Mouse (Mus musculus) layer of hippocampus, adult 18-20 months (tissue): ENCODE measurements around the gene Slc6a8. TPM values are rescaled to one million over a fixed set of nuclear protein-coding genes. Genes with fewer than 3 reads are reported as not detected.

Experiments
- DNase-seq, 2 experiments: peaks; one replicate each; pipeline ENCODE4 v3.0.0; 2022; ENCODE audit warnings: low spot score in 2 of 2
- long read RNA-seq: library from polyadenylated mRNA; stranded (forward); transcript quantifications from one replicate; pipeline ENCODE4 v2.0.0, GENCODE M21; 2021
- total RNA-seq, 2 experiments: library from RNA; stranded (reverse); gene quantifications; 2 replicates each; pipeline ENCODE4 v1.2.3; 2021

Slc6a8 gene
- 100 to 1,000 TPM in 1 of 2 experiments, 10 to 100 TPM in 1; 89.6 to 102 TPM for total RNA-seq
- long read RNA-seq, transcript Slc6a8-203 (13 exons, 3,314 nt), result major isoform, 13 of 23 reads
- long read RNA-seq, partial matches to known transcripts, result 5 of 23 reads
- long read RNA-seq, other reads (novel, unspliced or antisense), result 5 of 23 reads

DNA sequence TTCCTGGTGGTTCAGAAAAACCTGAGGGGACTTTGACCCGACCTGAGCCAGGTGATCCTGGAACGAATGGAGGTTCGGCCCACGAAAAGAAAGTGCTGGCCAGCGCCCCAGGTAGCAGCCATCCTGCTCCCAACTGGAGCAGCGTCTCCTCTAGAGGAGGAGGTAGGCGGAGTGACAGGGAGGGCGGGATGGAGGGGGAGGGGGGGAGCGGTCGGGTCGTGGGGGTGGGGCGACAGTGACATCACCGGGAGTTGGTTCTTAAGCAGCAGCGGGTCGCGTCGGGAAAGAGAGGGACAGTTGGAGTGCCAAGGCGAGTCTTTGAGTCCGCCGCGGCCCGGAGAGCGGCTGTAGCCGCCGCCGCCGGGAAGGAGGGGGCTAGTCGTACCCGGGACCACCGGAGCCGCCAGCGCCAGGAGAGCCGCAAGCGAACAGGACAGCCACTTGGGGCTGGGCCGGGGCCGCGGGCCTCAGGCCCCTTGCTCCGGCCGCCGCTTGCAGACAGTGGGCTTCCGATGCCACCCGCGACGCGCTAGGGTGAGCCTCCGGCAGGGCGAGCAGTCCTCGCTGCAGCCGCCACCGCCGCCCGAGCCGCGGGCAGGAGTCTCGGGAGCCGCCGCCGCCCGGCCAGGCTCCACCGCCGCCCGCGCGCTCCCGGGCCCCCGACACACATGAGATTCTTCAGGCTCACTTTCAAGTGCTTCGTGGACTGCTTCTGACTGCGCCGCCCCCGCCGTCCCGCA, at the start of gene Slc6a8:
Gene Slc6a8 (plus strand): TSS at position 272 of the 740 bp plus-strand sequence.
- peak; percentile 22 to 60 for DNase-seq

DNA sequence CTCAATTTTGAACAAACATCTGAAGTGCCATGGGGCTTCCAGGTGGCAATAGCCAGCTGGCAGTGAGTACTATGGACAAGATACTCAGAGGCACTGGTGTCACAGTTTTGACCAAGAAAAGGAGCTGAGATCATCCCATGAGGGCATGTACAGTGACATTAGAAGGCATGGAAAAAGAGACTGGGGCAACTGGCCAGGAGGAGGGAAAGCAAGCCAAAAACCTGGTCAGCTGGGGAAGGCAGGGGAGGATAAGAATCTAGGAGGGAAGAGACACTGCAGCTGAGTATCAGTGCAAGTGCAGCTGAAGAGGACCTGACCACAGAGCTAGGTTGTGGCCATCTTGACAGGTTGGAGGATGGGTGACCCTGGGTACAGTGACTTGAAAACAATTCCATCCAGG, 46.0 kb upstream of the Slc6a8 start:
- DNase-seq, result no peak

- DNase-seq, result no peak
Observed at GRCm38 (mm10) chrX:73635425-73635824, 37.5 kb upstream of the Slc6a8 start.

GRCm38 (mm10) chrX:73637415-73637814, 35.5 kb upstream of the Slc6a8 start:
- DNase-seq, result no peak

- no peak for DNase-seq
Observed at GRCm38 (mm10) chrX:73639255-73639675, 33.7 kb upstream of the Slc6a8 start, which contains the start of gene Dusp9. TSS of gene Dusp9 (plus strand) at chrX:73639419.

- DNase-seq, result no peak
Observed at GRCm38 (mm10) chrX:73639901-73640469, 33.0 kb upstream of the Slc6a8 start.

GRCm38 (mm10) chrX:73645121-73645520, 27.8 kb upstream of the Slc6a8 start:
- DNase-seq, result no peak

DNA sequence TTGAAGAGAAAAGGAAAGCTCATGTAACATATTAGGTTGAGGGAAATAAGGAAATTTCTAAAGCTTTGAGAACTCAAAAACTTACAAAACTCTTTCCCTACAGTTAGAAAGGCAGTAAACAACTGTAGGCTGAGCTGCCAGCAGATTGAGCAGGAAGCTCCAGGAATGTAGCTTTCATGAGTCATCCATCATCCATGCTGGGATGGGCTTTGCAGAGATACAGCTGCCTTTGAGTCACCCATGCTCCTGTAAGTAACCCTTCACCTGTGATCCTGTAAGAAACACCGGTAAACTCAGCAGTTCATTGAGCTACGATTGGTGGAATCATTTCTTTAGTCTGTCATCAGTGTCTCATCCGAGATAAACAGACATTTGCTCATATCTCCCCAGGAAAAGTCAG, 22.1 kb upstream of the Slc6a8 start:
- DNase-seq, result no peak

GRCm38 (mm10) chrX:73653392-73653791, 19.6 kb upstream of the Slc6a8 start:
- DNase-seq, result no peak

GRCm38 (mm10) chrX:73654177-73654576, 18.8 kb upstream of the Slc6a8 start:
- peak in 1 of 2 experiments; percentile 70 for DNase-seq

DNA sequence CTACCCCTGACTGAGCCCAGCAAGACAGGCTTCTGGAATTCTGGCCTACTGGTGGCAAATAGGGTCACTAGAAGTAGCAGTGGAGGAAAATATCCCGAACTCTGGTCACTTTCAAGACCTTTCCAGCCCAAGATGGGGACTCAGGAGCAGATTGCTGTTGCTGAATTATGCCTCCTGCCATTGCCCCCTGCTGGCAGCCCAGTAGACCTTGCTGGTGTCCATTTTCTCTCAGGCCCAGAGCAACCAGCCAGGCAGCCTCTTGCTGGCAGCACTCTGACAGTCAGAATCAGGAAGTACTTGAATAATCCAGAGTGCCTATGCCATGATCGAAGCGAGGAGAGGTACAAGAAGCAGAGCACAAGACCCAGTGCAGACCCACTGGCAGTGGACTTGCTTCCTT, 17.4 kb upstream of the Slc6a8 start:
- no peak for DNase-seq

- no peak for DNase-seq
Observed at GRCm38 (mm10) chrX:73658391-73658790, 14.6 kb upstream of the Slc6a8 start.

DNA sequence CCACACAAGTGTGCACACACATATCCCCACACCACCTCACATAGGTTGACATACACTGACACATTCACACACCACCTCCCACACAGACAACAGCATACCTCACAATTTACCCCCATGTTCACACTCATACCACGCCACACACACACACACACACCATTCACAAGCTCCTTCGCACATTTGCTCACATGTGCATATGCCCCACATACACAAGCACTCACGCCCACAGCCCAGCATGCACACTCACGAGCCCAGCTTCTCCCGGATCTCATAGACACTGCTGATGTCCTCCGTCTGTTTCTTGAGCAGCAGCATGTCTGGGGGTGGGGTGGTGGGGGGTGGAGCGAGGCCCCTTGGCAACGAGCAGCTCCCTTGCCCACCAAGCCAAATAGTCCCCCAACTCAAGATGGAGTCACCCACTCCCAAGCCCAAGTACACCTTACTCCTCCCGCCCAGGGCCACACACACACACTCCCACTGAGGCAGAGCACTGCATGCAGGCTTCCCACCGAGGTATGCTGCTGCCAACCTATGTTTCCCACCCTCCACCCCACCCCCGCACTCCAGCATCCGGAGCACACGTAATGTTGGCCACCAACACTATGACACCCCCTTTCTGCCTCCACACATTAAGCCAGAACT, 13.9 kb upstream of the Slc6a8 start:
- peak in 1 of 2 experiments; percentile 62 for DNase-seq

DNA sequence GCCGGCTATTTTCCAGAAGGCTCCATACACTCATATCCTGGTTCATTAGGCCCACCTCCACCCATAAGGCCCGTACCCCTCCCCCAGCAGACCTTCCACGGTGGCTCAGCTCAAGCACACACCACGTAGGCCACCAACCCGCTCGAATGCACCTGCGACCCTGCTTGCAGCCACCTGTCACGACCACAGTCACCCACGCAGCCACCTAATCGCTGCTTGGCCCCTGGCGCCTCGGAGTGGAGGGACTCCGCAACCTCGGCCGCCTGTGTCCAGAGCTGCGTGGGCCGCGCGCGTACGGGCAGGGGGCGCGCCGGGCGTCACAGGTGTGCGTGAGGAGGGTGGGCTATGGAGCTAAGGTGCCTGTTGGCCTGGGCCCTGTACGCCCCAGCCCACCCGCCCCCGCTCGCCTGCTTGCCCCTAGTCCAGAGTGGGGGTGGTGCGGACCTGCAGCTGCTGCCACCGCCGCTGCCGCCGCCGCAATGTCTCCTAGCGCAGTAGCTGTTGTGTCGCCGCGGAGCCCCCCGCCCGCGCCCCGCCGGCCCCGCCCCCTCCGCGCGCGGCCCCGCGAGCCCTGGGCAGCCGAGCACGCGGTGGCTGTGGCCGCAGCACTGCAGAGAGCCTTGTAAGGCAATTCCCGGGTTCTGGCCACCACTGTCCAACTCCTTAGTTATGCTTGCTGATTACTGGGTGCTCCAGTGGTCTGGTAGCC, 13.2 kb upstream of the Slc6a8 start, which contains the start of gene Pnck:
Gene Pnck (minus strand): TSS at position 543 of the 709 bp plus-strand sequence.
- no peak for DNase-seq

- no peak for DNase-seq
Observed at GRCm38 (mm10) chrX:73660284-73660665, 12.7 kb upstream of the Slc6a8 start.

GRCm38 (mm10) chrX:73663143-73663542, 9.8 kb upstream of the Slc6a8 start:
- no peak for DNase-seq

GRCm38 (mm10) chrX:73672031-73672431, 919 bp upstream of the Slc6a8 start:
- DNase-seq, result peak in 1 of 2 experiments; percentile 58

GRCm38 (mm10) chrX:73673619-73673967, 643 bp downstream of the Slc6a8 start:
- DNase-seq, result no peak

DNA sequence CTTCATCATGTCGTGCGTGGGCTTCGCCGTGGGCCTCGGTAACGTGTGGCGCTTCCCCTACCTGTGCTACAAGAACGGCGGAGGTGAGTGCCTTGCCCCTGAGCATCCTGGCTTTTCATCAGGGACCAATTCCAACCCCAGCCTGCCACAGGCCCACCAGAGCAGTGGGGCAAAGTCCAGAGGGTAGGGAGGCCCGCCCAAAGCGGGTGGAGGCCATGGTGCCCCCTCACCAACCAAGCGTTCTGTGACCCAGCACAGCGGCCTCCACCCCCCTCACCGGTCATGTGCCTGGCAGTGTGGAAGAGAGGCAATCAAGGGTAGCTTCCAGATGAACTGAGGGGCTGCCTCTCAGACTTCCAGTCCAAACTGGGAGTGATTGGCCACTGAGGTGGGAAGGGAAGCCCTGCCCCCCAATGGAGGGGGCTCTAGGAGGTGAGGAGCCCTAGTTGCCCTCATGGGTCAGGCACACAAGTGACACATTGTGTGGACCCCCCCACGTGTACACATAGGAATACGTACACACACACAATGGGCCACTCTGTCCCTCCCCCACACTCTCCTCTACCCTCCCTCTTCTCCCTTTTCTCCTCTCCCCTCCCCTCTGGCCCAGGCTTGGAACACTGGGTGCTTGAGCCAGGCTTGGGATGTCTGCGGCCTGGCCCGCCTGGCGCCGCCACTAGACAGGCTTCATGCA, 1.2 kb downstream of the Slc6a8 start:
- DNase-seq, result peak in 1 of 2 experiments; percentile 35

- DNase-seq, result no peak
Observed at GRCm38 (mm10) chrX:73675231-73675630, 2.3 kb downstream of the Slc6a8 start.

DNA sequence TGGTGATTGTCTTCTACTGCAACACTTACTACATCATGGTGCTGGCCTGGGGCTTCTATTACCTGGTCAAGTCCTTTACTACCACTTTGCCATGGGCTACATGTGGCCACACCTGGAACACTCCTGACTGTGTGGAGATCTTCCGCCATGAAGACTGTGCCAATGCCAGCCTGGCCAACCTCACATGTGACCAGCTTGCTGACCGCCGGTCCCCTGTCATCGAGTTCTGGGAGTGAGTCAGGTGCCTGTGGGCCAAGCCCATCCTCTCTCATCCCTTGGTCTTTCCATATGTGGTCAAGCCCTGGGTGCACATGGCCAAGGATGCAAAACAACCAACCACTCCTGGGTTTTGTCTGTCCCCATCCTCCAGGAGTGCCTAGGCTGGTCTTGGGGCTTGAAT, 3.7 kb downstream of the Slc6a8 start:
- no peak for DNase-seq
